Mouse (Mus musculus): ENCODE results near the gene Rbfox2. TPM values are rescaled to one million over a fixed set of nuclear protein-coding genes. Genes with fewer than 3 reads are reported as not detected.

The Rbfox2 gene
- total and polyA plus RNA-seq, 3 experiments, result 2.1 to 6.5 (median 2.3) TPM

GRCm38 (mm10) chr15:77160848-77161247 lies 146.0 kb downstream of the Rbfox2 start:
- ATAC-seq (ENCODE audit: extremely low read depth, insufficient number of reproducible peaks, low FRiP score, poor library complexity, severe bottlenecking), result no peak
- H3K27me3 ChIP-seq (ENCODE audit: insufficient read depth, low read length), result peaks cover 11% of the 10 kb centered on the region; the same call in 1 of the 2 replicates

GRCm38 (mm10) chr15:77156525-77156924 lies 150.3 kb downstream of the Rbfox2 start:
- TF ChIP-seq POLR2AphosphoS5 (IDR thresholded peaks at IDR 0.05; ENCODE audit: insufficient replicate concordance, low read depth, low read length), result no peak
- TF ChIP-seq CTCF (IDR thresholded peaks at IDR 0.05; ENCODE audit: low read depth, low read length), result no peak
- TF ChIP-seq TAL1 (conservative IDR thresholded peaks at IDR 0.05; ENCODE audit: low read depth, low read length), result no peak
- no peak for TF ChIP-seq GATA1 (IDR thresholded peaks at IDR 0.05; ENCODE audit: borderline replicate concordance, low read length)
- TF ChIP-seq GATA2 (IDR thresholded peaks at IDR 0.05; ENCODE audit: borderline replicate concordance, low read depth, low read length), result no peak
- ATAC-seq (ENCODE audit: extremely low read depth, insufficient number of reproducible peaks, low FRiP score, poor library complexity, severe bottlenecking) (no peak), DNase-seq (ENCODE audit: low spot score) (no peak)
- H3K27me3 ChIP-seq (ENCODE audit: insufficient read depth, low read length), result peaks cover 12% of the 10 kb centered on the region; the same call in 1 of the 2 replicates
- peaks cover 17% of the 10 kb centered on the region for H3K4me1 ChIP-seq (ENCODE audit: insufficient read depth, low read depth, low read length)
- H3K9me3 ChIP-seq (replicated peaks), result no peaks in the 10 kb centered on the region
- H3K4me3 ChIP-seq (ENCODE audit: low read depth, low read length), result no peak overlapping the region
- no peaks in the 10 kb centered on the region for H3K36me3 ChIP-seq (replicated peaks)

More at GRCm38 (mm10) chr15:77160848-77161247, 146.0 kb downstream of the Rbfox2 start:
- no peaks in the 10 kb centered on the region for H3K36me3 ChIP-seq (replicated peaks)
- no peak overlapping the region for H3K4me3 ChIP-seq (ENCODE audit: low read depth, low read length)
- DNase-seq (ENCODE audit: low spot score), result no peak
- no peaks in the 10 kb centered on the region for H3K9me3 ChIP-seq (replicated peaks)
- H3K4me1 ChIP-seq (ENCODE audit: insufficient read depth, low read depth, low read length), result peaks cover 6% of the 10 kb centered on the region; the same call in 1 of the 2 replicates
- TF ChIP-seq GATA2 (IDR thresholded peaks at IDR 0.05; ENCODE audit: borderline replicate concordance, low read depth, low read length) (no peak), GATA1 (IDR thresholded peaks at IDR 0.05; ENCODE audit: borderline replicate concordance, low read length) (no peak), CTCF (IDR thresholded peaks at IDR 0.05; ENCODE audit: low read depth, low read length) (no peak), TAL1 (conservative IDR thresholded peaks at IDR 0.05; ENCODE audit: low read depth, low read length) (no peak), POLR2AphosphoS5 (IDR thresholded peaks at IDR 0.05; ENCODE audit: insufficient replicate concordance, low read depth, low read length) (no peak)

DNA sequence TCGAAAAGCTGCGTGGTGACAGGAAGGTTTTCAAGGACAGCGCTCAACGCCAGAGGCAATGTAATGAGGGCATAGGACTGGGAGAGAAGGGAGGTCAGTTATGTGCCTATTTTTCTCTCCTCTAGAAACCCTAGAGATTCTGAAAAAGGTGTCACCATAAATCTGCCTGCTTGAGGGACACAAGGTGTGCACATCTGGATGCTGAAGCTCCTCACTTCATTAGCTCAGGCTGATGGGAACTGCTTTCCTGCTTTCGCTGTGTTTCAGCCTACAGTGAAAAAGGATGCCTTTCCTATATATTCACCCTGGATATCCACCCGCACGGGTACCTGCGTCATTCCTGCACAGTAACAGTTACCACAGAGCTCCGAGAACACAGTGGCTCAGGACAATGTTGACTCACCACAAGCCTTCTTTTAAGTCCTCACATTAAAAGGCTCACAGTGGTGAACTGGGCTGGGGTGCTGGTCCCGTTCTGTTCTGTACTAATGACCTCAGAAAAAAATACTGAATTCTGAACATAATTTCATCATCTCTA lies 152.5 kb downstream of the Rbfox2 start:
- H3K27me3 ChIP-seq (ENCODE audit: insufficient read depth, low read length), result peaks cover 15% of the 10 kb centered on the region

DNA sequence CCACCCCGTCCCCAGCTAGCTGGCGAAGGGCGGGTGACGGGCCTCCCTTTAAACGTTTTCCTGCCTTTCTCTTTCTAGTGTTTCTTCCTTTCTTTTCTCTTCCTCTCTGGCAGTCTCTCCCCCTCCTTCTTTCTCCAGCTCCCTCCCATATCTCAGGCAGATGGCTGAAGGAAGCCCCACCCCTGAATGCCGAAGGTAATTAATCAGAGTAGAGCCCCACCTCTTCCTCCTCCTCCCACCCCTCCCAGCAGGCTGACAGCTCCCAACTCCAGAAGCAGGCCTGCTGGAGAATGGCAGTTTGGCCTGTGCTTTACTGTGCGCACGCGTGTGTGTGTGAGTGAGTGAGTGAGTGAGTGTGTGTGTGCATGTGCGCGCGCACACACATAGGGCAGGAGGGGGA lies 153.2 kb downstream of the Rbfox2 start:
- Histone ChIP-seq H3K4me1 (ENCODE audit: insufficient read depth, low read depth, low read length) (peaks cover 43% of the 10 kb centered on the region), H3K27me3 (ENCODE audit: insufficient read depth, low read length) (peaks cover 15% of the 10 kb centered on the region), H3K4me3 (ENCODE audit: low read depth, low read length) (peak overlapping the region; percentile 63; the same call in 1 of the 2 replicates), H3K9me3 (replicated peaks) (no peaks in the 10 kb centered on the region), H3K36me3 (replicated peaks) (no peaks in the 10 kb centered on the region)
- no peak for TF ChIP-seq GATA2 (IDR thresholded peaks at IDR 0.05; ENCODE audit: borderline replicate concordance, low read depth, low read length)
- TF ChIP-seq CTCF (IDR thresholded peaks at IDR 0.05; ENCODE audit: low read depth, low read length), result no peak
- no peak for TF ChIP-seq GATA1 (IDR thresholded peaks at IDR 0.05; ENCODE audit: borderline replicate concordance, low read length)
- TF ChIP-seq TAL1 (conservative IDR thresholded peaks at IDR 0.05; ENCODE audit: low read depth, low read length), result no peak
- TF ChIP-seq POLR2AphosphoS5 (IDR thresholded peaks at IDR 0.05; ENCODE audit: insufficient replicate concordance, low read depth, low read length), result no peak
- peak; percentile 23; the same call in 1 of the 2 replicates for ATAC-seq (ENCODE audit: extremely low read depth, insufficient number of reproducible peaks, low FRiP score, poor library complexity, severe bottlenecking)
- peak; percentile 17 for DNase-seq (ENCODE audit: low spot score)

More for the DNA sequence above, 152.5 kb downstream of the Rbfox2 start:
- no peak overlapping the region for H3K4me3 ChIP-seq (ENCODE audit: low read depth, low read length)
- H3K4me1 ChIP-seq (ENCODE audit: insufficient read depth, low read depth, low read length), result peaks cover 36% of the 10 kb centered on the region
- TF ChIP-seq GATA1 (IDR thresholded peaks at IDR 0.05; ENCODE audit: borderline replicate concordance, low read length) (no peak), TAL1 (conservative IDR thresholded peaks at IDR 0.05; ENCODE audit: low read depth, low read length) (no peak), POLR2AphosphoS5 (IDR thresholded peaks at IDR 0.05; ENCODE audit: insufficient replicate concordance, low read depth, low read length) (no peak), CTCF (IDR thresholded peaks at IDR 0.05; ENCODE audit: low read depth, low read length) (no peak), GATA2 (IDR thresholded peaks at IDR 0.05; ENCODE audit: borderline replicate concordance, low read depth, low read length) (no peak)
- no peaks in the 10 kb centered on the region for H3K36me3 ChIP-seq (replicated peaks)
- ATAC-seq (ENCODE audit: extremely low read depth, insufficient number of reproducible peaks, low FRiP score, poor library complexity, severe bottlenecking) (no peak), DNase-seq (ENCODE audit: low spot score) (no peak)
- no peaks in the 10 kb centered on the region for H3K9me3 ChIP-seq (replicated peaks)

- no peaks in the 10 kb centered on the region for H3K9me3 ChIP-seq (replicated peaks)
- H3K4me3 ChIP-seq (ENCODE audit: low read depth, low read length), result peak overlapping the region; percentile 63; the same call in 1 of the 2 replicates
- peaks cover 15% of the 10 kb centered on the region for H3K27me3 ChIP-seq (ENCODE audit: insufficient read depth, low read length)
- DNase-seq (ENCODE audit: low spot score), result no peak
- no peak for ATAC-seq (ENCODE audit: extremely low read depth, insufficient number of reproducible peaks, low FRiP score, poor library complexity, severe bottlenecking)
- H3K4me1 ChIP-seq (ENCODE audit: insufficient read depth, low read depth, low read length), result peaks cover 43% of the 10 kb centered on the region
- H3K36me3 ChIP-seq (replicated peaks), result no peaks in the 10 kb centered on the region
- TF ChIP-seq TAL1 (conservative IDR thresholded peaks at IDR 0.05; ENCODE audit: low read depth, low read length), result no peak
- no peak for TF ChIP-seq GATA1 (IDR thresholded peaks at IDR 0.05; ENCODE audit: borderline replicate concordance, low read length)
- no peak for TF ChIP-seq POLR2AphosphoS5 (IDR thresholded peaks at IDR 0.05; ENCODE audit: insufficient replicate concordance, low read depth, low read length)
- no peak for TF ChIP-seq CTCF (IDR thresholded peaks at IDR 0.05; ENCODE audit: low read depth, low read length)
- TF ChIP-seq GATA2 (IDR thresholded peaks at IDR 0.05; ENCODE audit: borderline replicate concordance, low read depth, low read length), result no peak
These were observed 153.7 kb downstream of the Rbfox2 start for GRCm38 (mm10) chr15:77153088-77153546.

- Histone ChIP-seq H3K4me1 (ENCODE audit: insufficient read depth, low read depth, low read length) (peaks cover 43% of the 10 kb centered on the region), H3K36me3 (replicated peaks) (no peaks in the 10 kb centered on the region), H3K27me3 (ENCODE audit: insufficient read depth, low read length) (peaks cover 15% of the 10 kb centered on the region), H3K4me3 (ENCODE audit: low read depth, low read length) (no peak overlapping the region; the same call in 1 of the 2 replicates), H3K9me3 (replicated peaks) (no peaks in the 10 kb centered on the region)
- DNase-seq (ENCODE audit: low spot score), result no peak
- TF ChIP-seq CTCF (IDR thresholded peaks at IDR 0.05; ENCODE audit: low read depth, low read length), result no peak
- TF ChIP-seq GATA1 (IDR thresholded peaks at IDR 0.05; ENCODE audit: borderline replicate concordance, low read length), result no peak
- no peak for TF ChIP-seq GATA2 (IDR thresholded peaks at IDR 0.05; ENCODE audit: borderline replicate concordance, low read depth, low read length)
- no peak for TF ChIP-seq TAL1 (conservative IDR thresholded peaks at IDR 0.05; ENCODE audit: low read depth, low read length)
- no peak for TF ChIP-seq POLR2AphosphoS5 (IDR thresholded peaks at IDR 0.05; ENCODE audit: insufficient replicate concordance, low read depth, low read length)
- no peak for ATAC-seq (ENCODE audit: extremely low read depth, insufficient number of reproducible peaks, low FRiP score, poor library complexity, severe bottlenecking)
These were observed 154.3 kb downstream of the Rbfox2 start for GRCm38 (mm10) chr15:77152336-77153087.

All from G1E (cell line).